Mouse (Mus musculus) intestine, embryonic 16.5 days (tissue): ENCODE data around the gene Lmbrd1. TPM values are rescaled to one million over a fixed set of nuclear protein-coding genes. Genes with fewer than 3 reads are reported as not detected.

Experiments used
- polyA plus RNA-seq: library from polyadenylated mRNA; unstranded; fragments of >200 nt; fragmentation: Nextera tagmentation; extraction: Ambion mirVana; gene quantifications from 2 replicates; pipeline ENCODE4 v1.2.1, GENCODE M21; 2015

The Lmbrd1 gene
- polyA plus RNA-seq, 1 experiment from 2014 or later = 36.5 TPM

Other genes with a start within 250 kb of the Lmbrd1 start
- 0.42 and 0.54 TPM in 2 replicates for gene Col19a1, start 91.2 kb upstream of the Lmbrd1 start, polyA plus RNA-seq